Mouse (Mus musculus) heart, embryonic 15.5 days (tissue): ENCODE measurements around the gene Kif23. TPM values are rescaled to one million over a fixed set of nuclear protein-coding genes. Genes with fewer than 3 reads are reported as not detected.

Source experiments
- ATAC-seq: fragments of 200-750 bp; cut with Nextera tagmentation; replicated peaks from 2 replicates; pipeline ENCODE4 v1.8.0; 2017; ENCODE audit warnings: low read depth, moderate TSS enrichment; ENCODE audit not compliant: insufficient number of reproducible peaks, insufficient read depth, low FRiP score
- H3K27ac ChIP-seq: fragments of 300-500 bp; sonication (generic); 2 replicates; pipeline ENCODE4 v1.5.1; 2015; ENCODE audit warnings: mild to moderate bottlenecking, inconsistent platforms
- H3K27me3 ChIP-seq: fragments of 300-500 bp; sonication (generic); 2 replicates; pipeline ENCODE4 v1.6.1; 2015; ENCODE audit warnings: inconsistent platforms
- H3K36me3 ChIP-seq: fragments of 300-500 bp; sonication (generic); 2 replicates; pipeline ENCODE4 v1.6.1; 2015; ENCODE audit warnings: mild to moderate bottlenecking, inconsistent platforms
- H3K4me1 ChIP-seq: fragments of 300-500 bp; sonication (generic); replicated peaks from 2 replicates; pipeline ENCODE4 v1.6.1; 2015; ENCODE audit warnings: inconsistent platforms
- H3K4me2 ChIP-seq: fragments of 300-500 bp; sonication (generic); 2 replicates; pipeline ENCODE4 v1.6.1; 2015; ENCODE audit warnings: inconsistent platforms, mild to moderate bottlenecking, moderate library complexity
- H3K4me3 ChIP-seq: fragments of 300-500 bp; sonication (generic); 2 replicates; pipeline ENCODE4 v1.5.1; 2015; ENCODE audit warnings: mild to moderate bottlenecking, inconsistent platforms
- H3K9ac ChIP-seq: fragments of 300-500 bp; sonication (generic); 2 replicates; pipeline ENCODE4 v1.6.1; 2015; ENCODE audit warnings: mild to moderate bottlenecking, inconsistent platforms
- H3K9me3 ChIP-seq: fragments of 300-500 bp; sonication (generic); replicated peaks from 2 replicates; pipeline ENCODE4 v1.6.1; 2016; ENCODE audit warnings: inconsistent platforms
- WGBS: fragments of 180-500 bp; shearing (Covaris S2); methylation state at CpG from one replicate; pipeline ENCODE4 v1.1.7; 2015; ENCODE audit warnings: mixed read lengths; 5-methylcytosine and 5-hydroxymethylcytosine counted together
- polyA plus RNA-seq: library from polyadenylated mRNA; unstranded; fragments of >200 nt; fragmentation: Nextera tagmentation; extraction: Ambion mirVana; gene quantifications from 2 replicates; pipeline ENCODE4 v1.2.1, GENCODE M21; 2015

Kif23 gene
- polyA plus RNA-seq: 61.6 and 78.8 TPM in 2 replicates

DNA sequence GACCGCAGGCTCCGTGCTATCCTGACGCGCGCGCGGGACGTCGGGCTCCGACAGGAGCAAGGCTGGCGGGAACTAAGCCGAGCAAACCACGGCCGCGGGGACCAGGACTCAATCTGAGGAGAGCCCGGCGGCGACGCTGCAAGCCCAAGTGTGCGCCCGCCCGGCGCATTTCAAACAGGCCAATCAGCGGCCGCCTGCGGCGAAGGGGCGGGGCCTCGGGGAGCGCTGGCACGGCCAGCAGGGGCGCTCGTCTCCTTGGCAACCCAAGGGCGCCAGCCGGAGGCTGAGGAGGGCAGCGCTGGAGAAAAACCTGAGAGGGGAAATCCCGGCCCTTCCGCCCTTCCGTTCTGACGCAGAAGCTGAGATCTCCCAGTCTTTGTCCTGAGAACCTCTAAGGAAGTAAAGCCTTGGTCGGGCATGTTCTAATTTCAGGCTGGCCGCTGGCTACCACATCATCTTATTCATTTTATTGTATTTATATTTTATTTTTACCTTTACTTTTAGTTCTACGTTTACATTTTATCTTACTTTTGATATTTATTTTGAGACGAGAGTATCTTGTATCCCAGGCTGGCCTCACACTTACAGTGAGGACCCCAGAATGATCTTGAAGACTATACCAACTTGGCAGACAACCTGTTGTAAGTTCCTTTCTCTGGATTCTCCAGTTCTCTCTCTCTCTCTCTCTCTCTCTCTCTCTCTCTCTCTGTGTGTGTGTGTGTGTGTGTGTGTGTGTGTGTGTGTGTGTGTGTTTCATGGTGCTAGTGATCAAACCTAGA is at the start of gene Kif23:
Kif23 (minus strand) TSS at position 152 of the 779 bp plus-strand sequence.
- Histone ChIP-seq H3K9ac (peak within 1 kb of the TSS; percentile 79), H3K9me3 (no peaks in the 10 kb centered on the region), H3K4me2 (peak within 1 kb of the TSS; percentile 98), H3K4me3 (peak within 1 kb of the TSS; percentile 85), H3K36me3 (no peaks in the 10 kb centered on the region), H3K4me1 (peaks cover 19% of the 10 kb centered on the region), H3K27me3 (no peaks in the 10 kb centered on the region), H3K27ac (peak within 1 kb of the TSS; percentile 65)
- ATAC-seq: peak; percentile 94
- WGBS: under 1% methylated on average over 44 of the region's 44 CpGs

DNA sequence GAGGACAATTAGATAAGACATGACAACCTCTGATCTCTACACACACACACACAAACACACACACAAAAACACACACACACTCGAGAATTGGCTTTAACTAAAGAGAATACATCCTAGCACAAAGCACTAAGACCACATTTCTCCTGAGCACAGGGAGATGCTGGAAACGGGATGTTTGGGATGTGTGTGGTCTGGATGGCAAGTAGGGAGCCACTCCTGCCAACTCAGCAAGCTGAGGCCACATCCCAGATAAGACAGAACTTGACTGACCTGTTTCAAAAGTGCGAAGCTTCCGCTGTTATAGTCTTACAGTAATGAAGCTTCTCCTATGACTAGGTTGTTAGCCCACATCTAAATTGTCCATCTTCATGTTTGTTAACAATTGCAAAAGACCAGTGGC is 44.6 kb upstream of the Kif23 start:
- H3K4me3 ChIP-seq: no peak overlapping the region
- no peaks in the 10 kb centered on the region for H3K9me3 ChIP-seq
- ATAC-seq: no peak
- no peak overlapping the region for H3K4me2 ChIP-seq
- H3K27ac ChIP-seq: no peak overlapping the region
- H3K27me3 ChIP-seq: no peaks in the 10 kb centered on the region; the same call in 1 of the 2 replicates
- no peaks in the 10 kb centered on the region for H3K4me1 ChIP-seq
- no peak overlapping the region for H3K9ac ChIP-seq
- WGBS: 51% methylated on average over 4 of the region's 4 CpGs
- H3K36me3 ChIP-seq: no peaks in the 10 kb centered on the region

DNA sequence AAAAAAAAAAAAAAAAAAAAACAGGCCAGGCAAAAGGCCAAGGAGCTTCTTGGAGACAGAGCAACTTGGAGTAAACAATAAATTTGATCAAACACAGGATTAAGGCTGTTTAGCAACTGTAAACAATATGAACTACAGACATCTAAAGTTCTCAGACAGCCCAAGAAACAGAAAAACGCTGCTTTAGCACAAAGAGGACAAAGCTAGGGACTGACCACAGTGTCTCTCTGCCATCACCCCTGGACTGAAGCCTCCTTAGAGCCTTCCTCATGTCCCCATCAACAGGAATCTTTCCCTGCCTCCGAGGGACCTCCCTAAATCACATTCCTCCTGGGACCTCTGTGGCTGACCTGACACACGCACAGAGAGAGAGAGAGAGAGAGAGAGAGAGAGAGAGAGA is 44.2 kb upstream of the Kif23 start:
- no peak overlapping the region for H3K27ac ChIP-seq
- no peaks in the 10 kb centered on the region for H3K9me3 ChIP-seq
- no peaks in the 10 kb centered on the region for H3K36me3 ChIP-seq
- no peak overlapping the region for H3K4me3 ChIP-seq
- H3K4me2 ChIP-seq: no peak overlapping the region
- no peak for ATAC-seq
- no peaks in the 10 kb centered on the region for H3K4me1 ChIP-seq
- 30% methylated on average over 3 of the region's 3 CpGs for WGBS
- no peaks in the 10 kb centered on the region; the same call in 1 of the 2 replicates for H3K27me3 ChIP-seq
- H3K9ac ChIP-seq: no peak overlapping the region

DNA sequence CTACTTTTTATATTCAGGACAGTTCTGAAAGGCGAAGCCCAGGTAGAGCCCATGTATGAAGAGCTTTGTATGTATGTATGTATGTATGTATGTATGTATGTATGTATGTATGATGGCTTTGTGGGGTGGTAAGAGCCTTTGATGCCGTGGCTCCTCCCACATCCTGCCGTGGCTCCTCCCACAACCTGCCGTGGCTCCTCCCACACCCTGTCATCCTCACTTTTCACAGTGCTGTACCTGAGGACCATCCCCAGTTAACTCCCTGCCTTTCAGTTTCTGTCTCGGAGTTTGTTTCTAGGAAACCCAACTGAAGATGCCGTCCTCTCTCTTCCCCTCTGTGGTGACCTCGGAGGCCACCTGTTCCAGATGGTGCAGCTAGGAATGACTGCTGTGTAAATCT is 39.5 kb upstream of the Kif23 start:
- Histone ChIP-seq H3K4me2 (no peak overlapping the region), H3K9ac (no peak overlapping the region), H3K9me3 (no peaks in the 10 kb centered on the region), H3K4me1 (0 out of 2 replicates have a peak, but pooled peaks cover 3% of the 10 kb centered on the region), H3K27ac (no peak overlapping the region), H3K27me3 (no peaks in the 10 kb centered on the region; the same call in 1 of the 2 replicates), H3K36me3 (no peaks in the 10 kb centered on the region), H3K4me3 (no peak overlapping the region)
- 83% methylated on average over 7 of the region's 7 CpGs for WGBS
- ATAC-seq: no peak

DNA sequence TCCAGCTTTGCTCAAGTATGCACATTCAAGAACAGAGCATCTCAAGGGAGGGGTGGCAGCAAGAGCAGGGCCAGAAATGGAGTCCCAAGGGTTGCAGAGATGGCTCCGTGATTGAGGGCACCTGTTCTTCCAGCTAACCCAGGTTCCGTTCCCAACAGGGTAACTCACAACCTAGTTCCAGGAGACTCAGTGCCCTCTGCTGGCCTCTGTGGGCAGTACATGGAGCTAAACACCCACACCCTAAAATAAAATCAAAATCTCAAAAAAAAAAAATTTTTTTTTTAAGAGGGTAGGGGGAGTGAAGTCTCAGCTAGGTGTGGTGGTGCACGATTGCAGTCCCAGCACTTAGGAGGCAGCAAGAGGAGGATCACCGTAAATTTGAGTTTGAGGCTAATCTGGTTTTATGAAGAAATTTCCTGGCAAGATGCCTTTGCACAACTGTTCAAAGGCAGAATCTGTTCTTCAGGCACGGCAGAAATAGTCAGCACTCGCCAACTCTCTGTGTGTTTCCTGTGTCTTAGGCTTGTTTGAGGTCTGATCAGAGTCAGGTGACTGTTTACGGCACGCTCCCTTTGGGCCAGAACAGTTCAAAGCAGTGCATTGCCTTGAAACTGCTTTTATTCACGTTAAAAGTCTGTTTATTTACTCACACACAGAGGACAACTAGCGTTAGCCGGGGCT is 38.7 kb upstream of the Kif23 start:
- Histone ChIP-seq H3K4me1 (0 out of 2 replicates have a peak, but pooled peaks cover 3% of the 10 kb centered on the region), H3K9ac (no peak overlapping the region), H3K4me2 (no peak overlapping the region), H3K36me3 (no peaks in the 10 kb centered on the region), H3K27me3 (no peaks in the 10 kb centered on the region; the same call in 1 of the 2 replicates), H3K27ac (no peak overlapping the region), H3K4me3 (no peak overlapping the region), H3K9me3 (no peaks in the 10 kb centered on the region)
- no peak for ATAC-seq
- WGBS: 49% methylated on average over 11 of the region's 11 CpGs

DNA sequence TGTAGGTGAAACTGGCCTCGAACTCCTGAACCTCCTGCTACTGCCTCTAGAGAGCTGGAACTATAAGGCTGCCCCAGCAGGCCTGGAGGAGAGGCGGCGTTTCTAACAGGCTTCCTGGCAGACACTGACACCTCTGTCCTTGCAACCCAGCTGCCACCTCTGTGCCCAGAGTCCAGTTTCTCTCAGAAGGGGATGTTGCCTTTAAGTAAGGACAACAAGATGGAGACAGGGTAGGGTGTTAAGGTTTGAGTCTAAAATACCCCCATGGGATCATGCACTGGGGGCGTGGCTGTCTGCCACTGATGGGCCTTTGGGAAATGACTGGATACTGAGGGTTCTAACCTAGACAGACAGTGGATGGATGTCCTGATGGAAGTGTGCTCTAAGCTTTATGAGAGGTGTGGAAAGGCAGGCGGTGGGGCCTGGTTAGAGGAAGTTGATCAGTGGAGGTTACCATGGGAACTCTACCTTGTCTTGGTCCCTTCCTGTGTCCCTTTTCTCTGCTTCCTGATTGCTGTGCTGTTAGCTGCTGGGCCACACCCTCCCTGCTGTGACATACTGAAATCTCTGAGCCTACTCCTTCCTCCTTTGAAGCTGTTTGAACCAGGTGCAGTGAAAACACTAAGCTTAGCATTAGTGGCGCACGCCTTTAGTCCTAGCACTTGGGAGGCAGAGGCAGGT is 36.5 kb upstream of the Kif23 start:
- Histone ChIP-seq H3K4me2 (no peak overlapping the region), H3K4me1 (0 out of 2 replicates have a peak, but pooled peaks cover 3% of the 10 kb centered on the region), H3K27me3 (no peaks in the 10 kb centered on the region; the same call in 1 of the 2 replicates), H3K36me3 (no peaks in the 10 kb centered on the region), H3K27ac (no peak overlapping the region), H3K9me3 (no peaks in the 10 kb centered on the region), H3K4me3 (no peak overlapping the region), H3K9ac (no peak overlapping the region)
- no peak for ATAC-seq
- WGBS: 79% methylated on average over 7 of the region's 7 CpGs

DNA sequence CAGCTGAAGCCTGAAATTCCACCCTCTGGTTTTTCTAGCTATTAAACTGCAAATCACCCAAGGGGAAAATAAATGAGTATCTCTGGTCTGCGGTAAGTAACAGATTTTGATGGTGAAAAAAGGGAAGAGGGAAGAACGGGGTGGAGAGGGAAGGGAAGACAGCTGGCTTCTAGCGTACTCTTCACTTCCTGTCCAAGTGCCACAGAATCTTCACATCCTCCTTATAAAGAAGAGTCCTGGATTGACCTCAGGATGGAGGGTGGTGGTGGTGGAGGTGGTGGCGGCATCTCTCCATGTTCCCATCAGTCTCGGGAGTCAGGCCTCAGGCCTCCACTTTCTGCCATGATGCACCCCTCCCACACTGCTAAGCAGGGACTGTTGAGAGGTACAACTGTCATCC is 35.3 kb upstream of the Kif23 start:
- 76% methylated on average over 5 of the region's 5 CpGs for WGBS

DNA sequence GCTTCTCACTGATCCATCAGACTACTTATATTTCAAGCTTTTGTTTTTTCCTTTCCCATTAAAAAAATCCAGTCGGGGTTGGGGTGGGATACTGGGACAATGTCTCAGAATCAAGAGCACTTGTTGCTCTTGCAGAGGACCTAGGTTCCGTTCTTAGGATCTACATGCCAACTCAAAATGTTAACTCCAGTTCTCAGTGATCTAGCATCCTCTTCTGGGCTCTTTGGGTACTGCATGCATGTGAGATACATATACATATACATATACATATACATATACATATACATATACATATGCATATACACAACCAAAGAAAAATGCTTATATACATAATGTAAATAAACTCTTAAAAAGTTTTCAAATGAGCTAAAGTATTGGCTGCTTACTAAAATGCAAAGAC is 33.4 kb upstream of the Kif23 start:
- 0 out of 2 replicates have a peak, but pooled peaks cover 1% of the 10 kb centered on the region for H3K4me1 ChIP-seq
- WGBS: 79% methylated on average over 2 of the region's 2 CpGs
- no peak for ATAC-seq
- H3K9me3 ChIP-seq: no peaks in the 10 kb centered on the region
- H3K9ac ChIP-seq: no peak overlapping the region
- H3K27ac ChIP-seq: no peak overlapping the region
- H3K4me3 ChIP-seq: no peak overlapping the region
- H3K4me2 ChIP-seq: no peak overlapping the region
- no peaks in the 10 kb centered on the region for H3K27me3 ChIP-seq
- H3K36me3 ChIP-seq: no peaks in the 10 kb centered on the region

More for the DNA sequence above, 35.3 kb upstream of the Kif23 start:
- Histone ChIP-seq H3K27ac (no peak overlapping the region), H3K9ac (no peak overlapping the region), H3K4me3 (no peak overlapping the region), H3K36me3 (no peaks in the 10 kb centered on the region), H3K27me3 (no peaks in the 10 kb centered on the region; the same call in 1 of the 2 replicates), H3K4me1 (0 out of 2 replicates have a peak, but pooled peaks cover 3% of the 10 kb centered on the region), H3K9me3 (no peaks in the 10 kb centered on the region), H3K4me2 (no peak overlapping the region)
- no peak for ATAC-seq

DNA sequence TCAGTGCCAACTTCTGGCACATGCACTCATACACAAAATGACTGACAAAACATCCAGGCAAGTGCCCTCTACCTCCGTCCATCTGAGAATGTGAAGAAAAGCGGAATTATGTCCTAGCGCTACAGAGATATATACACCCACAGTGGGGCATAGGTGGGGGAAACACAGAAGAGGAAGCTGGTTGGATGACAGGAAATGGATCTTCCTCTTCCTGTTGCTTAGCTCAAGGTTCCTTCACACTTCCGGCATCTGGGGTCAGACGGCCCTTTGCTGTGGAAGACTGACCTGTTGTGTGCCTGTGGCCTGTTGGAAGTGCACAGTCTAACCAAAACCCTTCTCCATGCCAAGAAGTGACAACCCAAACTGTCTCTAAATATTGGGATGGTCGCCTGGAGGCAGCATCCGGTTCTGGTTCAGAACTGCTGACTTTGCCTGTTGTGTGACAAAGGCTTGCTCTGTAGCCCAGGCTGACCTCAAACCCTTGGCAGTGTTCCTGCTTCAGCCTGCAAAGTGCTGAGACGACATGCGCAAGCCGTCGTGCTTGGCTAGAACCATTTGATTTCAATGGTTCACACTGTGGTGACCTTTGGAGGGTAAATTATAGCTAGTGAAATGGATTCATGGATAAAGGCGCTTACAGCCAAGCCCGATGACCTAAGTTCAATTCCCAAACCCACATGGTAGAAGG is 30.8 kb upstream of the Kif23 start:
- no peaks in the 10 kb centered on the region for H3K4me1 ChIP-seq
- ATAC-seq: no peak
- no peaks in the 10 kb centered on the region for H3K36me3 ChIP-seq
- H3K9me3 ChIP-seq: no peaks in the 10 kb centered on the region
- peaks cover 3% of the 10 kb centered on the region; the same call in 1 of the 2 replicates for H3K27me3 ChIP-seq
- no peak overlapping the region for H3K4me2 ChIP-seq
- no peak overlapping the region for H3K9ac ChIP-seq
- 85% methylated on average over 13 of the region's 13 CpGs for WGBS
- no peak overlapping the region for H3K4me3 ChIP-seq
- no peak overlapping the region for H3K27ac ChIP-seq

DNA sequence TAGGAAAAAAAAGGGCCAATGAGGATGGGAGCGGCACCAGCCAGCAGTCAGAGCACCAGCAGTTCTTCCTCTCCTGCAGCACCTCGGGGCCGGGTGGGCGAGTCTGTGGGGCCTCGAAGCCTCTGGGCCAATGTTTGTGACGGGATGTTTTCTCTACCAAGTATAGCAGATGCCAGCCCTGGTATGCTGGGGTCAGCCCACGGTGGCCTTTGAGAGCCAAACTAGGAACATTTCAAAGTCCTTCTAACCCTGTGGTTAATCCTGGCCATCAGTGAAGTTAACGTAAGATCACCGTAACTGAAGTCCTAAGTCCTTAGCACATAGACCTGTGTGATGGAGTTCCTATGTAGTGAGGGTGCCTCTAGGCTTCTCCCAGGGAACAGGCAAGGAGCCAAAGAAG is 25.5 kb upstream of the Kif23 start:
- 60% methylated on average over 9 of the region's 9 CpGs for WGBS
- H3K27ac ChIP-seq: no peak overlapping the region
- H3K9me3 ChIP-seq: no peaks in the 10 kb centered on the region
- no peak overlapping the region for H3K9ac ChIP-seq
- H3K36me3 ChIP-seq: no peaks in the 10 kb centered on the region
- no peak overlapping the region for H3K4me2 ChIP-seq
- H3K4me3 ChIP-seq: no peak overlapping the region
- peaks cover 8% of the 10 kb centered on the region; the same call in 1 of the 2 replicates for H3K27me3 ChIP-seq
- H3K4me1 ChIP-seq: no peaks in the 10 kb centered on the region
- ATAC-seq: no peak
